Mouse (Mus musculus): ENCODE data around the gene Spata25. TPM values are rescaled to one million over a fixed set of nuclear protein-coding genes. Genes with fewer than 3 reads are reported as not detected.
A peak's percentile ranks its signal among the peaks of the same experiment; 100 is the strongest.

Spata25 gene
- polyA plus RNA-seq, 1 experiment = not detected

- H3K36me3 ChIP-seq (ENCODE audit: control insufficient read depth, insufficient read depth) = no peaks in the 10 kb centered on the region
- H3ac ChIP-seq (ENCODE audit: control insufficient read depth, insufficient read length, low read depth) = no peak overlapping the region
- H3K4me3 ChIP-seq (ENCODE audit: insufficient read depth, poor library complexity, severe bottlenecking) = no peak overlapping the region
- no peaks in the 10 kb centered on the region for H3K79me3 ChIP-seq (ENCODE audit: low read depth)
- no peaks in the 10 kb centered on the region for H3K27me3 ChIP-seq (ENCODE audit: control insufficient read depth, insufficient read depth, insufficient read length)
- no peak for TF ChIP-seq USF1 (IDR thresholded peaks at IDR 0.05; ENCODE audit: low read depth)
- H3K79me2 ChIP-seq (ENCODE audit: control insufficient read depth, insufficient read depth) = no peaks in the 10 kb centered on the region
Measured at GRCm38 (mm10) chr2:164862179-164862861, 34.0 kb upstream of the Spata25 start.

GRCm38 (mm10) chr2:164861094-164861493 lies 32.8 kb upstream of the Spata25 start:
- H3K79me3 ChIP-seq (ENCODE audit: low read depth) = no peaks in the 10 kb centered on the region
- TF ChIP-seq CEBPB (IDR thresholded peaks at IDR 0.05; ENCODE audit: low read depth) (no peak), FOSL1 (IDR thresholded peaks at IDR 0.05; ENCODE audit: insufficient read depth, low read length, poor library complexity, severe bottlenecking) (no peak), MYOD1 (IDR thresholded peaks at IDR 0.05; ENCODE audit: control insufficient read depth, insufficient read length, low read depth) (no peak), MYOG (IDR thresholded peaks at IDR 0.05; ENCODE audit: control insufficient read depth, extremely low read depth, insufficient read length) (no peak), CTCF (IDR thresholded peaks at IDR 0.05; ENCODE audit: control insufficient read depth, insufficient read depth, insufficient read length) (no peak), MAX (IDR thresholded peaks at IDR 0.05) (no peak), USF1 (IDR thresholded peaks at IDR 0.05; ENCODE audit: low read depth) (no peak)
- H3K27me3 ChIP-seq (ENCODE audit: control insufficient read depth, insufficient read depth, insufficient read length) = no peaks in the 10 kb centered on the region
- no peaks in the 10 kb centered on the region for H3K79me2 ChIP-seq (ENCODE audit: control insufficient read depth, insufficient read depth)
- no peak overlapping the region for H3K4me3 ChIP-seq (ENCODE audit: insufficient read depth, poor library complexity, severe bottlenecking)
- H3K36me3 ChIP-seq (ENCODE audit: control insufficient read depth, insufficient read depth) = no peaks in the 10 kb centered on the region
- H3ac ChIP-seq (ENCODE audit: control insufficient read depth, insufficient read length, low read depth) = no peak overlapping the region

- Histone ChIP-seq H3K4me3 (ENCODE audit: insufficient read depth, poor library complexity, severe bottlenecking) (no peak overlapping the region), H3K36me3 (ENCODE audit: control insufficient read depth, insufficient read depth) (no peaks in the 10 kb centered on the region), H3ac (ENCODE audit: control insufficient read depth, insufficient read length, low read depth) (no peak overlapping the region), H3K79me3 (ENCODE audit: low read depth) (no peaks in the 10 kb centered on the region), H3K27me3 (ENCODE audit: control insufficient read depth, insufficient read depth, insufficient read length) (no peaks in the 10 kb centered on the region), H3K79me2 (ENCODE audit: control insufficient read depth, insufficient read depth) (no peaks in the 10 kb centered on the region)
- no peak for TF ChIP-seq USF1 (IDR thresholded peaks at IDR 0.05; ENCODE audit: low read depth)
- TF ChIP-seq CTCF (IDR thresholded peaks at IDR 0.05; ENCODE audit: control insufficient read depth, insufficient read depth, insufficient read length) = no peak
- TF ChIP-seq CEBPB (IDR thresholded peaks at IDR 0.05; ENCODE audit: low read depth) = no peak
- TF ChIP-seq MAX (IDR thresholded peaks at IDR 0.05) = no peak
- TF ChIP-seq FOSL1 (IDR thresholded peaks at IDR 0.05; ENCODE audit: insufficient read depth, low read length, poor library complexity, severe bottlenecking) = no peak
- TF ChIP-seq MYOG (IDR thresholded peaks at IDR 0.05; ENCODE audit: control insufficient read depth, extremely low read depth, insufficient read length) = no peak
Measured at GRCm38 (mm10) chr2:164859640-164860432, 31.5 kb upstream of the Spata25 start.

- H3K79me3 ChIP-seq (ENCODE audit: low read depth) = no peaks in the 10 kb centered on the region
- H3K27me3 ChIP-seq (ENCODE audit: control insufficient read depth, insufficient read depth, insufficient read length) = no peaks in the 10 kb centered on the region
- no peak overlapping the region for H3K4me3 ChIP-seq (ENCODE audit: insufficient read depth, poor library complexity, severe bottlenecking)
Measured at GRCm38 (mm10) chr2:164859155-164859554, 30.8 kb upstream of the Spata25 start.

GRCm38 (mm10) chr2:164857842-164858553 lies 29.7 kb upstream of the Spata25 start:
- TF ChIP-seq CTCF (IDR thresholded peaks at IDR 0.05; ENCODE audit: control insufficient read depth, insufficient read depth, insufficient read length) = no peak
- TF ChIP-seq MYOD1 (IDR thresholded peaks at IDR 0.05; ENCODE audit: control insufficient read depth, insufficient read length, low read depth) = no peak
- TF ChIP-seq CEBPB (IDR thresholded peaks at IDR 0.05; ENCODE audit: low read depth) = no peak
- no peak for TF ChIP-seq MYOG (IDR thresholded peaks at IDR 0.05; ENCODE audit: control insufficient read depth, extremely low read depth, insufficient read length)
- TF ChIP-seq MAX (IDR thresholded peaks at IDR 0.05) = no peak
- no peak for TF ChIP-seq FOSL1 (IDR thresholded peaks at IDR 0.05; ENCODE audit: insufficient read depth, low read length, poor library complexity, severe bottlenecking)
- H3K79me2 ChIP-seq (ENCODE audit: control insufficient read depth, insufficient read depth) = no peaks in the 10 kb centered on the region
- H3ac ChIP-seq (ENCODE audit: control insufficient read depth, insufficient read length, low read depth) = peak overlapping the region; percentile 72
- H3K27me3 ChIP-seq (ENCODE audit: control insufficient read depth, insufficient read depth, insufficient read length) = no peaks in the 10 kb centered on the region
- H3K36me3 ChIP-seq (ENCODE audit: control insufficient read depth, insufficient read depth) = no peaks in the 10 kb centered on the region
- no peaks in the 10 kb centered on the region for H3K79me3 ChIP-seq (ENCODE audit: low read depth)
- peak overlapping the region; percentile 11 for H3K4me3 ChIP-seq (ENCODE audit: insufficient read depth, poor library complexity, severe bottlenecking)

More at GRCm38 (mm10) chr2:164859155-164859554, 30.8 kb upstream of the Spata25 start:
- Histone ChIP-seq H3ac (ENCODE audit: control insufficient read depth, insufficient read length, low read depth) (no peak overlapping the region), H3K79me2 (ENCODE audit: control insufficient read depth, insufficient read depth) (no peaks in the 10 kb centered on the region), H3K36me3 (ENCODE audit: control insufficient read depth, insufficient read depth) (no peaks in the 10 kb centered on the region)
- TF ChIP-seq MAX (IDR thresholded peaks at IDR 0.05) (no peak), FOSL1 (IDR thresholded peaks at IDR 0.05; ENCODE audit: insufficient read depth, low read length, poor library complexity, severe bottlenecking) (no peak), MYOG (IDR thresholded peaks at IDR 0.05; ENCODE audit: control insufficient read depth, extremely low read depth, insufficient read length) (no peak), CTCF (IDR thresholded peaks at IDR 0.05; ENCODE audit: control insufficient read depth, insufficient read depth, insufficient read length) (no peak), USF1 (IDR thresholded peaks at IDR 0.05; ENCODE audit: low read depth) (no peak), MYOD1 (IDR thresholded peaks at IDR 0.05; ENCODE audit: control insufficient read depth, insufficient read length, low read depth) (no peak), CEBPB (IDR thresholded peaks at IDR 0.05; ENCODE audit: low read depth) (no peak)
